Mouse (Mus musculus) urinary bladder, postnatal 36 days (tissue): ENCODE measurements around the gene Hs3st2.

Source experiments
- DNase-seq, 2 experiments: peaks; one replicate each; pipeline ENCODE4 v3.0.0; 2022; ENCODE audit warnings: low spot score in 2 of 2, mixed read lengths in 1 of 2

Hs3st2 gene

DNA sequence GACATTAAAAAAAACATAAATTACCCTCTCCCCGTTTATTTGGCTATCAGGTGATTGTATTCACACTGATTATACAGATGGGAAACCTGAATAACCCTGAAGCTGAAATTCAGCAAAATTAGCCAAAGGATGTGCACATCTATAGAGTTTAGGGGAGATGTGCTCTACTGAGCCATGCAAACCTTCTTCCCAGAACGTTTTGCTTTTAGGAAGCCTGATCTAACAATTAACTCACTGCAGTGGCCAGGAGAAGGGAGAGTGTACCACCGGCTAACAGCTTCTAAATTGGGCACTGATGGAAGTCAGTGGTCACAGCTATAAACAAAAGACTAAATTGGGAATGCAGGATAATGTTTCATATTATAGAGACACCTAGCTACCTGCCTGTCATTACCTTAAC is 66.4 kb downstream of the Hs3st2 start:
- no peak for DNase-seq

DNA sequence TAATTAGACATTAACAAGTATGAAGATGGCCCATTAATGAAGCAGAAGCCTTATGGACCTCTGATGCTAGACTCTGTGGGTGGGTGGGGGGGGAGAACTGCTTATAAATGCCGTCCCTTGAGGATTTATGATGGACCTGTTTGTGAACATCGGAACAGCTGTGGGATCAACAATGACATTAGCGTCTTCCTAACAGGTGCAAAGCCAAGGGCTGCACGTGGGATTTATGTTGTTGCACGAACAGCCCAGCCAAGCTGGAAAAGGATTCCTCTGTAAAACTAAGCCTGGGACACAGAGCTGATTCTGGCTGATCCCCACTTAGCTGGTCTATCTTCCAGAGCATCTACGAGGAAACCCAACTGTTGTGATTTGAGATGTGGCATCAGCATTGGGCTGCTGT is 69.0 kb downstream of the Hs3st2 start:
- DNase-seq, result no peak

DNA sequence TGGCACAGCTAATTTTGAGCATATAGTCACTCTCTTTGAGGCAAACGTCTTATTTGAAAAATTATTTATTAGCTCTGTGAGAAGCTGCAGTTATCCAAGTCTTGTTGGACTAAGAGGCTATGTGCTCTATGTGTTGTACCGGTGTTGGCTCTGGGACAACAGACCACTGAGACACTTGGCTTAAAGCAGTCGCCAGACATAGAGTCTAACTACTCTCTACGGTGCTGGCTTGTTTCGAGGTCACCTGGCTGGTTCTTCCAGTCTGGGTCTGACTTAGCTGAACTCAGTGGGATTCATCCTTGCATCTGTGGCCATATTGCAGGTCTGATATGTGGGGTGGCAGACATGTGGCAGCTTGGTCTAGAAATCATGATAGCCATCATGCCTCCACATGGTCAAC is 72.8 kb downstream of the Hs3st2 start:
- no peak for DNase-seq

DNA sequence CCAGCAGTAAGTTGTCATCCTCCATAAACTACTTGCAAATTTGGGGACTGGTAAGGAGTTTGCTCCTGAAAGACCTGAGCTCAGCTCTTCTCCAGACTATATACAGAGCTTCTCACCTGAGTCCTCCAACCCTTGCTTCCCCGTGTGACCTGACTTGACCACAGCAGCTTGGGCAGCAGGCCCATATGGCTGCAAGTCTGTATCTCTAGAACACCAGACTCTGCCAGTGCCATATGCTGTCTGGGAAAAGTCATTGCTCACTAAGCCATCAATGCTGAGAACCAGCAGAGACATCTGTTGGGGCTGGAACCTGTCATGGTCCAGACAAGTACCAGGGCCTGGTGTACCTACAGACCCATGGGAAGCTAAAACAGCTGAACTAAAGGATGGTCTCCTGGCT is 73.5 kb downstream of the Hs3st2 start:
- DNase-seq, result no peak

DNA sequence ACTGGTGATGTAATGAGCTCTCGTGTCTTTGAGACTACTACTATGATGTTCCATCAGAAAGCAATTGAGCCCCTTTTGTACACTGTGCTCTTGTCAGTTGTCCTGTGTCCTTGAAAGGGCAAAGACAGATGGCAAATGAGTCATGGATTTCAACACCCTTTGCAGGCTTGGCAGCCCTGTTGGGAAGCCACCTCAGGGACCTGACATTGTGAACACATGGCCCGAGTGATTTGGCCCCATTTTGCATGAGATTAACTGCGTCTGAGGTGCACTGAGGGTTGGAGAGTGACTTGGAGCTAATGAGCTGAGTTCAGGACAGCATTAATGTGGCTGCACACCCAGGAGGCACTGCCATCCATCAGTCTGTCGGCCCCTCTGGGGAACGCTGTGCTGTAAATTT is 74.7 kb downstream of the Hs3st2 start:
- DNase-seq, result no peak

DNA sequence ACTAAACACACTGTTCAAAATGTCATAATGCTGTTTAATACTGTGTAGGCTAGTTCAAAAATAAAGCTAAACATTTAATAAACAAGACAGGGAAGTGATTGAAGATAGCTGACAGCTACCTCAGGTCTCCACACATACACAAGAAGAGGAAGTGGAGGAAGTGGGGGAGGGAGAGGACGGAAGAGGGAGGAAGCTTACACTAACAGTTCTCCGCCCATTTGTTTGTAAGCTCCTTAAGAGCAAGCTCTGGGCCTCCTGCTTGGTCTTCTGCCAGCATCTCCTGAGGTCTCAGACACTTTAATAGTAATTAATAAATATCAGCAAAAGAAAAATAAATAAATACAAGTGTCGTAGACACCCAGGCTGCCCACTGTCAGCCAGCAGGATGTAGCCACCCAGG is 77.8 kb downstream of the Hs3st2 start:
- no peak for DNase-seq

DNA sequence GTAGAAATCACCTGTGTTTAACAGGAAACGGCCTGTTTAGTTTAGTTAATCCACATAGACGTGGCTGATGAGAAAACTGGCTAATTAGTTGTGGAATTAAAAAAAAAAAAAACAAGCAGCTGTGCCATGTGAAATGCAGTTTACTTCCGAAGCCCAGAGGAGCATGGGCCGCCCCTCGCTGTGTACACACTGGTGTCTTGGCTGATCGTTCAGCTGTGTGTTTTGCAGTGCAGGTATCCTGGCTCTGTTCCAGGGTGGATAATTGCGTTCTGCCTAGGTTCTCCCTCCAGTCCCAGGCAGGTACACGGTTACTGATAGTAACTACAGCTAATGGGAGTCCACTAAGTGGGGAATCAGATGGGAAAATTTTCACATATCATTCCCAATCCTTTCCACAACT is 86.6 kb downstream of the Hs3st2 start:
- no peak for DNase-seq

DNA sequence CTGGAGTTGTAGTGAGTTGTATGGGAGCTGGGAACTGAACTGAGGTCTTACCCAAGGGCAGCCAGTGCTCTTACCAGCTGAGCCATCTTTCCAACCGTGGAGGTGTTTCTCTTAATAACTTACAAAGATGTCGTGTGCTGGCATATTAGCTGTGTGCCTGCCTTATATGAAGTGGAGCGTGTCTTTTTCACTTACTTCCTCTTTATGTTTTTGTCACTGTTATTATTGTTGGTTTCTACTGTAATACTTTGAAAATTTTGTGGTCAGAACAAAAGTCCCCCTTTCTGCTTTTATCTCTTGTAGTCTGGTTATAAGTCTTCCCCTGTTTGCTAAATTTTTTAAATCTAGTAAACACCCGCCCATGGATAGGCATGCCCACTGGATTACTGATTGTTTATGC is 88.4 kb downstream of the Hs3st2 start:
- DNase-seq, result no peak

DNA sequence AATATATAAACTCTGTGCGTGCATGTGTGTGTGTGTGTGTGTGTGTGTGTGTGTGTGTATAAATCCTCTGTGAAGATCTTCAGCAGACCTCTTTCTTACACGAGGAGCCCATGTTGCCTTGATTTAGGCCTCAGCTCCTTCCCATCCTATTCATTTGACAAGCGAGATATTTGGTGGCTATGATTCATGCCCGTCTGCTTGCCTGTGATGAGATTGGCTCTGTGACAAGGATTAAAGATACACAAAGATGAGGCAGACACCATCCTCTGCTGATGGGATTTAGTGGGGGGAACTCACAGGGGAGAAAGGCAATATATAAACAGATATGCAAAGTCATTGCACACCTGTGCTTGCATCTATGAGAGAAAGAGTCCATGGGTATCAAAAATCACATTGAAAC is 92.9 kb downstream of the Hs3st2 start:
- no peak for DNase-seq

DNA sequence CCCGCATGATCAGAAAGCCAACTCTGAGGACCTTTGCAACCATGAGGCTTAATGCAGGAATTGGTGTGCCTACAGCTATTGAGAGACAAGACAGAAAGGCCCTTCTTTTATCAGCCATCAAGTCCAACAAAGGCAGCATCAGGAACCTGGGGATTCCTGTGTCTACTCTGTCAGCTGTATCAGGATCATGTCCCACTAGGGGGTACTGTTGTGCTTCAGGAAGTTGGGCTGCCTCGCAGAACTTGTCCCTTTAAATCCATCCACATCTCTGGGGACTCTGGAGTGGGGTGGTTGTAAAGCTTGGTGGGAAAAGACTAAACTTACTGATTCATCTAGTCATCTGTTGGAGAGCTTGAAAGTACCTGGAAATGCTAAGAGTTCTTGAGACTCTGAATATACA is 93.6 kb downstream of the Hs3st2 start:
- no peak for DNase-seq

DNA sequence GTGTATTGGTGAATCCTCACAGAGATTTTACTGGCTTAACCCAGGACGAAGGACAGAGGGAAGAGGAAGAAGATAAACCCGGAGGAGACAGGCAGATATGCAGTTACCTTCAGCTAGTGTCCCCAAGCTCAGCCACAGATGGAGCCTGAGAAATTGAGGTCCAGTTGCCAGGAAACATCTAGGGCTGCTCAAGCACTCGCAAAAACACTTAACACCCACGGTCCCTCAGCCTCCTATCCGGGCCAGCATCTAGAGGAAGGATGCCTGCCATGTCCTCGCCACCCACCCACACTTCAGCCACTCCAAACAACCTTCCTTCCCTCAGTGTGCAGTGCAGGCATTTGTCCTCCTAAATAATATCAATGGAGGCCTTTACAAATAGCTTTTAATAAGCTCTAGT is 95.6 kb downstream of the Hs3st2 start:
- no peak for DNase-seq

DNA sequence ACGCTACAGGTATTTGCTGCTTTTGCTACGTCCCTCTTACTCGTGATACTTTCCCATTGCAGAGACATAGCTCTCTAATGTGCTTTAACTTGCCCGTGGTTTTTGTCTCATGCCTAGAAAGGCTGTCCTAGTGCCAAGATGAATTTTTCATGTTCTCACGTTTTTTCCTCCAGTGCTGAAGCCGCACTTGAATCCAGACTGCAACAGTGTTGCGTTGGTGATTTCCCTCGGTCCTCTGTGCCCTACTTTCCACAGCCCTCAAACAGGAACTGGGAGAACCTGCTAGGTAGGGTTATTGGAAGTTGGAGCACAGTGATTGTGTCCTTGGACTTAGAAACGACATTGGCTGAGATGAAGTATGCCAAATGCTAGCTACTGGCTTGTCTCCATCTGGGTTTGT is 97.7 kb downstream of the Hs3st2 start:
- DNase-seq, result no peak

DNA sequence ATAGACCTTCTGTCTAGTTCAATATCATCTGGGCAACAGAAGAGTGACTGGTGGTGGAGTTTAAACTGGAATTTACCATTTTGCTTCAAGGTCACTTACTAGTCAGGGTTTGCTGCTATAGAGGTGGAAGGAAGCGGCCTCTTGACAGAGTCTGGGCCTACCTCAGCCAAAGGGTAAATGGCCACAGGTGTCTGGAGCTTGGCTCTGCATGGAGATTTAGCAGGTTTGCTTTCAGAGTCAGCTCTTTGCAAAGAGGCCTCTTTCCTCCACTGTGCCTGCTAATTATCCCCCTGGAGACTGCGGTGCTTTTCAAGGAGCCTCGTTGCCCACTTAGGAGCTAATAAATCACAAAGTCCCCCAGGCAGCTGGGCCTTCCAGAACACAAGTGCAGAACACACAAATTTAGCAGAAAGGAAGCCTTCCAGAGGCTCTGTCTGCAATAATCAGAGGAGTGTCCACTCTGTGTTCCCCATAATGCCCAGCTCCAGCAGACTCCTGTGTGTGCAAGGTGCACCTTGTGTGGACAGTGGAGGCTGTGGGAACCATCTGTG is 99.9 kb downstream of the Hs3st2 start:
- DNase-seq, result no peak

DNA sequence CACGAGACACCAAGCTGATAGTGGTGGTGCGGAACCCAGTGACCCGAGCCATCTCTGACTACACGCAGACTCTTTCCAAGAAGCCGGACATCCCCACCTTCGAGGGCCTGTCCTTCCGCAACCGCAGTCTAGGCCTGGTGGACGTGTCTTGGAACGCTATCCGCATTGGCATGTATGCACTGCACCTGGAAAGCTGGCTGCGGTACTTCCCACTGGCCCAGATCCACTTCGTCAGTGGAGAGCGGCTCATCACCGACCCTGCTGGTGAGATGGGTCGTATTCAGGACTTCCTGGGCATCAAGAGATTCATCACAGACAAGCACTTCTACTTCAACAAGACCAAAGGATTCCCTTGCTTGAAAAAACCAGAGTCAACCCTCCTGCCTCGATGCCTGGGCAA is 108.9 kb downstream of the Hs3st2 start:
- DNase-seq, result no peak

DNA sequence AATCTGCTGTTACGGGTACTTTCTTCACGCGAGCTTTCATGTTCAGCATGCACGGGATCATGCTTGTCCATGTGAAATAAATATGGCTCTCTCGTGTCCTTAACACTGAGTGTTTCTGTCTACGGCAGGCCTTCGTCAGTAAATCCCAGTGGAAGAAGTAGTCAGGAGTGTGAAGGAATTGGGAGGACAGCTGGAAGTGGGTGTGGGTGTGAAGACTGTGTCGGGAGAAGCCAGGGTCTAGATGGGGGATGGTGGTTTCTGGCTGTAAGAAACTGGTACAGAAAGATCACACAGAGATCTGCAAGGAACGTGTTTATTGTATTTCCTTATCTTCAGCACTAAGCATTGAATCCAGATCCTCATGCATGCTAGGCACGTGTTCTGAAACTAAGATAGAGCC is 110.0 kb downstream of the Hs3st2 start:
- DNase-seq, result no peak

DNA sequence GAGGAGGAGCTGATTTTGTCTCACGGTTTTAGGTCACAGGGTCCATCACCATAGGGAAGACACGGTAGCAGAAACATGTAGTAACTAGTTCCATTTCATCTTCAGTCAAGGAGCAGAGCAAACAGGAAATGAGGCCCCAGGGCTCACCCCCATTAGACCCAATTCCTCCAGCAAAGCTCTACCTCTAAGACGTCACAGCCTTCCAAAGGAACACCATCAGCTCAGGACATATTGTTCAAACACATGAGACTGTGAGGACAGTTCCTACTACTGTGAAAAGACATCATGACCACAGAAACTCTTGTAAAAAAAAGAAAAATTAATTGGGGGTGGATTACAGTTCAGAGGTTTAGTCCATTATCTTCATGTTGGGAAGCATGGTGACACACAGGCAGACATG is 125.1 kb downstream of the Hs3st2 start:
- DNase-seq, result no peak

DNA sequence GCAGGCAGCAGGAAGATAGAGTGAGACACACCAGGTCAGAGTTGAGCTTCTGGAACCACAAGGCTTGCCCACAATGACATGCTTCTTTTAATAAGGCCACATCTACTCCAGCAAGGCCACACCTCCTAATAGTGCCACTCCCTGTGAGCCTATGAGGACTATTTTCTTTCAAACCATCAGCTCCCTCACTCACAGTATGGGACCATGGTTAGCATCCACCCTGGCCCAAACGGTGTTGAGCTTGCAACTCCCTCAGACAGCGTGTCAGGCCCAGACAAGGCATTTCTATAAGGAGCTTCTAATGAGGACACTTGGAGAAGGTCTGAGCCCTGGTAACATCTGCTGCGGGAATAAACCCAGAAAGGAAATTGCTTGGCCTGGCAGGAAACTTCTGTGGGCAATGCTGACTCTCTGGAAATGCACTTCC is 125.5 kb downstream of the Hs3st2 start:
- no peak for DNase-seq

DNA sequence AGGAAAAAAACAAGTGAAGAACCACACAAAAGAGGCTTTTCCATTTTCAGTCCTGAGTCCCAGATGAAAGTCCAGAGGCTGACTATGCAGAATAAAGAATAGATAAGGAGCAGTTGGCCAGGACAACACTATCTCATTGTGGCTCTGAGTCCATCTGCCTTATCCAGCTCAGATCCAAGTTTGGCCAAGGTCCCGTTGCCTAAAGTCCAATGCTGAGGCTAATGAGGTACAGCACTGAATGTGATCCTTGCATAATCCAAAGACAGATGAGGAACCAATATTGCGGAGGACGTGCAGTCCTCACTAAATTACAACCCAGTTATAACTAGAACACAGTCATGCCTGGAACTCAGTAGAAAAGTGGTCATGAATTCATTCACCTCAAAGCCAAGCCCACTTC is 130.5 kb downstream of the Hs3st2 start:
- no peak for DNase-seq

DNA sequence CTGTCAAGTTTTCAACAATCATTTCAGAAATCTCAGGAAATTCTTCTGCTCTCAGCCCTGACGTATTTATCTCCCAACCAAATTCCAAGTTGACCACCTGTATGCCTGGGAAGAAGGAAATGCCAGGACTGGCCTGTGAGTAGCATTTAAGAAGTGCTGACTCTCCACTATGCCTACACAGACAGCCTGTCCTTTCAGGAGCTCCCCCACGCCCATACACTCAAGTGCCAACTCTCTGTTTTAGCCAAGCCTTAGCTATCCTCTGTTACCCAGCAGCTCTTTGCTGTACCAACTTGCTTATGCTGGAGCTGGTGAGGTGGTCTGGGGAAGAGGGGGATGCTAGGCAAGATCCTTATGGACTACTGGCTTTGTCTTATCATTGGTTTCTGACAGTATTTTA is 137.4 kb downstream of the Hs3st2 start:
- DNase-seq, result no peak

DNA sequence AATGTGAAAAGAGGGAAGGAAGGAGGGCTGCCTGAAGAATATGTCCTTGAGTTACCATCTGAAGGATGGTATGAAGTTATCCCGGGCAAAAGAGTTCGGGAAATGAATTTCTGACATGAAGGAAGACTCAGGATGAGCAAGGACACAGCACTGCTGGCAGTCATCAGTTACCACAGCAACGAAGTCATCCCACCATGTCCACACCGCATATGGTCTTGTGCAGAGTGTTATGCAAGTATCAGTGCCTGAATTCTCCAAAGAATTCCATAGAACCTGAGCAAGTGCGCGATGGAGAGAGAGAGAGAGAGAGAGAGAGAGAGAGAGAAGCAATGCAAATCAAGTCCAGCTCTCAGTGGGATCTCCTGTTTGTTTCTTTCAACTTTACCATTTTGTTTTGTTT is 142.0 kb downstream of the Hs3st2 start:
- DNase-seq, result no peak

DNA sequence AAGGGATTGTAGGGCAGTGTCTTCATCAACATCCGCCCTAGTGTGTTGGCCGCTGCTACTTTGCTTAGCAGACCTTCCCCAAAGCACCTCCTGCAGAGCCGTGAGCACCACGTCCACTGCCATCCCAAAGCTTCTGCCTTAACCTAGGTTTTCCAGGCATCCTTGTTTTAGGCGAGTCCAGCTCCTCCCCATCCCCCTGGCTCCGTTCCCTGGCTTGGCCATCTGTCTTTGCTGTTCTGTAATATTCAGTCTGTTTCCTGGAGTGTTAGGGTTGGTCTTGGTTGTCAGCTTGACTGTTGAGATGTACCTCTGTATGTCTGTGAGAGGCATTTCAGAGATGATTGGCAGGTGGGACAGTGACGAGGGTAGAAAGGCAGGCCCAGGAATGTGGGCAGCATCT is 142.7 kb downstream of the Hs3st2 start:
- DNase-seq, result no peak

DNA sequence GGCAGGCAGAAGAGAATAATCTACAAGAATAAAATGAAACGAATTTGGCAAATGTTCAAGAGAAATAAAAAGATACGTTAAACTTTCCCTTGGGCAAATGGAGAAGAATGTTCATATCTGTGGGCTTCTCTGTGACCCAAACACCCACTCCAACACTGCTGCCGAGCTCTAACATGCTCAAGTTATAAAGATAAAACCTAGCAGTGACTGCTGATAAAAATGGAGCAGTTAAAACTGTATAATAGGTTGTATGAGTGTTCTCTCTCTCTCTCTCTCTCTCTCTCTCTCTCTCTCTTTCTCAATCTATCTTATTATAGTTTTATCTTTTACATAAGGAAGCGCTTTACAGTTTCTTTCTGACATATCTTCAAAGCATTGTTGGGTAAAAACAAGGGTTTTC is 144.3 kb downstream of the Hs3st2 start:
- DNase-seq, result no peak

DNA sequence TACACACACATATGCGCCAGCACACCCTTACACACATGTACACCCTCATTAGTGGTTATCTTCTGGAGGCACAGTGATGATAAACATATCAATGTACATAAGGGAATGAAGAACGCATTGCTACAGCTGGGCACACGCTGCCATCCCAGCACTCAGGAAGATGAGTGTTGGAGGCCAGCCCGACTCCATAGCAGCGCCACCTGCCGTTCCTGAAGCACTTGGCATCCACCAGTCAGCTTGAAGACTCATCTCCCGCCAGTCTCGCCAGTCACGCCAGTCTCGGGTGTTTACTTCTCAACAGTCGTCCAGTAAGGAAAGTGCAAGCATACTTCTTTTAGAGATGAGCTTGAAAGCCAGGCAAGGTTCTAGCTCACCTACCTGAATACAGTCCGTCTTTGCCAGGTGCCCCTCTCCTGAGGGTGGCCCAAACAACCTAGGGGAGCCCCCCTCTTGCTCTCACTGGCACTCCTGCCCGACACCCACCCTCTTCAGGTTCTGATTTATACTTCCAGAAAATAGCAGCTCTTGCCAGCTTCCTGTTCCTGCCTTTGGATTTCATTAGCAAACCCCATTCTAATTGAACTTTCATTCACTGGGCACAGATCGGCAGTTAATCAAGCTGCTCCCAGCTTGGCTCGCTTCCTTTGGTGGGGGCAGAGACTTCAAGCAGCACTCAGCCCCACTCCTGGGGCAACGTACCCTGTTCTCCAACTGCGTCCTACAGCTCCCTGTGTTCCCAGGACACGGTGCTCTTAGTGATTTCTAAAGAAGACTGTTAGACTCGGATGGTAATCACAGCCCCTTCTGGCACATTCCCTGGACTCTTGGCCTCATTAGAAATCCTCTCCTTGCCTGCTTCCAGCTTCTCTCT is 148.0 kb downstream of the Hs3st2 start:
- DNase-seq, result peak in 1 of 2 experiments; percentile 27

DNA sequence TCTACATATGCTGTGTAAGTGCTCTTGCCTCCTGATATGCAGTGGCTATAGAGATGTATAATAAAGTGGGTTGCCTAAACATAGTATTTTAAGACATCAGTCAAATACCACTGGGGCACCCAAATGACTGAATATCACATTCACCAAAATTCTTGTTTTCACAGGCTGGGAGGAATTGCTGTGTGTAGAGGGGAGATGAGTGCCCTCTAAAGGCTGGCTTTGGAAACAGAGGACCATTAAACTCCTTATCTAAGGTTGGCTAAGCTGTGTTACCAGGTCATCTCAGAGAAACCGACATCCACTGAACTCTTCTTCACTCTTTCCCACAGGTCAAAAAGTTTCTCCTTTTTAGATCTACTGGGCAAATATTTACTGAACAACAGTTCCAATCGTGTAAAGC is 150.8 kb downstream of the Hs3st2 start:
- no peak for DNase-seq
